Mouse (Mus musculus): ENCODE results near the gene Ube2g2. TPM values are rescaled to one million over a fixed set of nuclear protein-coding genes. Genes with fewer than 3 reads are reported as not detected.

Ube2g2 gene
- polyA plus RNA-seq, 1 experiment from 2014 or later = 102 TPM

MicroRNA genes within 50 kb of the gene (microRNA counts, 519-probe panel; counts per million panel counts)
- microRNA mmu-miR-1930 = 341 counts per million, percentile 65 among the panel's probes with 10 or more counts

Small RNA genes within 50 kb of the gene (microRNA-seq; reads per million reads assigned to microRNA genes)
- 17.4 reads per million, percentile 28 among the genes with 10 or more reads in this experiment for gene Mir1930

Other genes with a start within 250 kb of the Ube2g2 start
- 6.3 and 7.1 TPM in 2 replicates for gene Adarb1, start 204.0 kb upstream of the Ube2g2 start, polyA plus RNA-seq (2016; fragmentation: Nextera tagmentation; extraction: Ambion mirVana)
- gene Fam207a, start 106.5 kb upstream of the Ube2g2 start, polyA plus RNA-seq (2016; fragmentation: Nextera tagmentation; extraction: Ambion mirVana) = 41.2 and 43.2 TPM in 2 replicates
- 0.44 and 0.76 TPM in 2 replicates for gene Itgb2, start 92.0 kb upstream of the Ube2g2 start, polyA plus RNA-seq (2016; fragmentation: Nextera tagmentation; extraction: Ambion mirVana)
- 62.0 and 64.5 TPM in 2 replicates for gene Pttg1ip, start 40.6 kb upstream of the Ube2g2 start, polyA plus RNA-seq (2016; fragmentation: Nextera tagmentation; extraction: Ambion mirVana)
- 439 and 448 TPM in 2 replicates for gene Sumo3, start 16.2 kb upstream of the Ube2g2 start, polyA plus RNA-seq (2016; fragmentation: Nextera tagmentation; extraction: Ambion mirVana)
- 3.1 and 3.4 TPM in 2 replicates for gene Gm49325, start 16.1 kb upstream of the Ube2g2 start, polyA plus RNA-seq (2016; fragmentation: Nextera tagmentation; extraction: Ambion mirVana)
- 1.1 and 1.4 TPM in 2 replicates for gene Tspear, start 64.3 kb downstream of the Ube2g2 start, polyA plus RNA-seq (2016; fragmentation: Nextera tagmentation; extraction: Ambion mirVana)
- not detected in 2 replicates for gene Gm19402, start 68.5 kb downstream of the Ube2g2 start, polyA plus RNA-seq (2016; fragmentation: Nextera tagmentation; extraction: Ambion mirVana)
- not detected in 2 replicates for gene Gm9508, start 75.0 kb downstream of the Ube2g2 start, polyA plus RNA-seq (2016; fragmentation: Nextera tagmentation; extraction: Ambion mirVana)
- not detected in 2 replicates for gene Gm10272, start 84.4 kb downstream of the Ube2g2 start, polyA plus RNA-seq (2016; fragmentation: Nextera tagmentation; extraction: Ambion mirVana)
- not detected in 2 replicates for gene Gm10024, start 89.2 kb downstream of the Ube2g2 start, polyA plus RNA-seq (2016; fragmentation: Nextera tagmentation; extraction: Ambion mirVana)
- gene Gm10142, start 93.5 kb downstream of the Ube2g2 start, polyA plus RNA-seq (2016; fragmentation: Nextera tagmentation; extraction: Ambion mirVana) = not detected in 2 replicates
- gene Krtap12-1, start 98.3 kb downstream of the Ube2g2 start, polyA plus RNA-seq (2016; fragmentation: Nextera tagmentation; extraction: Ambion mirVana) = not detected in 2 replicates
- gene Gm10100, start 104.2 kb downstream of the Ube2g2 start, polyA plus RNA-seq (2016; fragmentation: Nextera tagmentation; extraction: Ambion mirVana) = not detected in 2 replicates
- not detected in 2 replicates for gene Gm18596, start 120.4 kb downstream of the Ube2g2 start, polyA plus RNA-seq (2016; fragmentation: Nextera tagmentation; extraction: Ambion mirVana)
- not detected in 2 replicates for gene Gm9736, start 129.1 kb downstream of the Ube2g2 start, polyA plus RNA-seq (2016; fragmentation: Nextera tagmentation; extraction: Ambion mirVana)
- gene Gm3233, start 137.4 kb downstream of the Ube2g2 start, polyA plus RNA-seq (2016; fragmentation: Nextera tagmentation; extraction: Ambion mirVana) = not detected in 2 replicates
- gene Gm3238, start 149.1 kb downstream of the Ube2g2 start, polyA plus RNA-seq (2016; fragmentation: Nextera tagmentation; extraction: Ambion mirVana) = not detected in 2 replicates
- not detected in 2 replicates for gene Gm7138, start 154.7 kb downstream of the Ube2g2 start, polyA plus RNA-seq (2016; fragmentation: Nextera tagmentation; extraction: Ambion mirVana)
- gene Gm3250, start 160.3 kb downstream of the Ube2g2 start, polyA plus RNA-seq (2016; fragmentation: Nextera tagmentation; extraction: Ambion mirVana) = not detected in 2 replicates
- gene Gm7137, start 165.9 kb downstream of the Ube2g2 start, polyA plus RNA-seq (2016; fragmentation: Nextera tagmentation; extraction: Ambion mirVana) = not detected in 2 replicates
- gene Gm9639, start 172.8 kb downstream of the Ube2g2 start, polyA plus RNA-seq (2016; fragmentation: Nextera tagmentation; extraction: Ambion mirVana) = not detected in 2 replicates
- gene Gm19668, start 176.9 kb downstream of the Ube2g2 start, polyA plus RNA-seq (2016; fragmentation: Nextera tagmentation; extraction: Ambion mirVana) = not detected in 2 replicates
- not detected in 2 replicates for gene Gm9507, start 189.6 kb downstream of the Ube2g2 start, polyA plus RNA-seq (2016; fragmentation: Nextera tagmentation; extraction: Ambion mirVana)
- gene Gm2696, start 192.4 kb downstream of the Ube2g2 start, polyA plus RNA-seq (2016; fragmentation: Nextera tagmentation; extraction: Ambion mirVana) = not detected in 2 replicates
- not detected in 2 replicates for gene Krtap10-4, start 204.8 kb downstream of the Ube2g2 start, polyA plus RNA-seq (2016; fragmentation: Nextera tagmentation; extraction: Ambion mirVana)
- not detected in 2 replicates for gene Krtap10-10, start 213.7 kb downstream of the Ube2g2 start, polyA plus RNA-seq (2016; fragmentation: Nextera tagmentation; extraction: Ambion mirVana)
- gene Gm36176, start 224.5 kb downstream of the Ube2g2 start, polyA plus RNA-seq (2016; fragmentation: Nextera tagmentation; extraction: Ambion mirVana) = not detected in 2 replicates
- gene Gm10318, start 230.6 kb downstream of the Ube2g2 start, polyA plus RNA-seq (2016; fragmentation: Nextera tagmentation; extraction: Ambion mirVana) = not detected in 2 replicates
- not detected in 2 replicates for gene Gm3285, start 239.7 kb downstream of the Ube2g2 start, polyA plus RNA-seq (2016; fragmentation: Nextera tagmentation; extraction: Ambion mirVana)